Mouse (Mus musculus): ENCODE data around the gene Mettl22.

Gene Mettl22

GRCm38 (mm10) chr16:8509894-8510293 is 39.3 kb downstream of the Mettl22 start:
- DNase-seq (ENCODE audit: low spot score in 2 of 2): no peak

- DNase-seq (ENCODE audit: low spot score in 2 of 2): no peak
Measured at GRCm38 (mm10) chr16:8512830-8513229, 42.2 kb downstream of the Mettl22 start.

DNA sequence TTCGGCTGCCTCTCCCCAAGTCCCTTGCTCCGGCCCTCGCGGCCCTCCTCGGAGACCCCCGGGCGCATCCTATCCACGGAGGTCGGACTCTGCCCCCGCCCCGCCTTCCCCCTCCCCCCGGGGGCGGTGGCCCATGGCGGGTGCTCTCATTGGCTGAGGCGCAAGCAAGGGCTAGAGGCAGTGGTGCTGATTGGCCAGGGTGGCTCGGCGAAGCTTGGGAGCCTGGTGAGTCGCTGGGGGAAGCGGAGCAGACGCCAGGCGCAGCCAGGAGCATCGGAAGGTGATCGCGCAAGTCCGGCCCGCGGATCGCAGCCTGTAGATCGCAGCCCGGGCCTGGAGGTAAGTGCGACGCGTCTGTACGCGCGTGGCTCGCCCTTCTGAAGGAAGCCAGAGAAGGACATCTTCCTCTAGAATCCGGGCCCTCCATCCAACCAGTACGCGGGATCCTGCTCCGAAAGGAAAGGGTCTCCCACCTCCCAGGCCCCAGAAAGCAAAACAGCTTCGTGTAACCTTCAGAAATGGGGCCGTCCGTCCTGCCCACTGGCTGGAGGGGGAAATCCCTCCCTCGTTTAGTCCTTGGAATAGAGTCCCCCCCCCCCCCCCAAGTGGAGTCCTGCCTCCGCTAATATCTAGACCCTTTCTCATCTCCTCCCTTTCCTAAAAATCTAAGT is 42.8 kb downstream of the Mettl22 start, which contains the start of gene Abat:
TSS of gene Abat (plus strand) at position 194 of the 671 bp plus-strand sequence.
- DNase-seq (ENCODE audit: low spot score in 2 of 2): peak; percentile 17 to 25

- DNase-seq (ENCODE audit: low spot score in 2 of 2): no peak
Measured at GRCm38 (mm10) chr16:8514180-8514579, 43.6 kb downstream of the Mettl22 start.

DNA sequence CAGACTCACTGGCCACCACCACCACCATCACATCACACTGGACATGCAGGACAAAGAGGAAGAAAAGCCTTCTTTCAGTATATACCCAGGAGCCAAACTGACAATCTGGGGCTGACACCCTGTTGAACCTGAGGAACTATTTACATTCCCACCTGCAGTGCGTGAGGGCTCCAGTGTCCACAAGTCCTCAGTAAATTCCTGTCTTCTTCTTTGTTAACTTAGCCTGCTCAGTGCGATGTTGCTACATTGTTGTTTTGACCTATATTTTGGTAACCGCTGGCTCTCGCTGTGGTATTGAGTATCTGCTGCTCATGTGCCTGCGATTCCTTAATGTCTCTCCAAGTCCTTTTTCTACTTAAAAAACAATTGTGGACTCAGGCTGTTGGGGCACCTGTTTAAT is 49.9 kb downstream of the Mettl22 start:
- no peak for DNase-seq (ENCODE audit: low spot score in 2 of 2)

GRCm38 (mm10) chr16:8521322-8521721 is 50.7 kb downstream of the Mettl22 start:
- no peak for DNase-seq (ENCODE audit: low spot score in 2 of 2)

DNA sequence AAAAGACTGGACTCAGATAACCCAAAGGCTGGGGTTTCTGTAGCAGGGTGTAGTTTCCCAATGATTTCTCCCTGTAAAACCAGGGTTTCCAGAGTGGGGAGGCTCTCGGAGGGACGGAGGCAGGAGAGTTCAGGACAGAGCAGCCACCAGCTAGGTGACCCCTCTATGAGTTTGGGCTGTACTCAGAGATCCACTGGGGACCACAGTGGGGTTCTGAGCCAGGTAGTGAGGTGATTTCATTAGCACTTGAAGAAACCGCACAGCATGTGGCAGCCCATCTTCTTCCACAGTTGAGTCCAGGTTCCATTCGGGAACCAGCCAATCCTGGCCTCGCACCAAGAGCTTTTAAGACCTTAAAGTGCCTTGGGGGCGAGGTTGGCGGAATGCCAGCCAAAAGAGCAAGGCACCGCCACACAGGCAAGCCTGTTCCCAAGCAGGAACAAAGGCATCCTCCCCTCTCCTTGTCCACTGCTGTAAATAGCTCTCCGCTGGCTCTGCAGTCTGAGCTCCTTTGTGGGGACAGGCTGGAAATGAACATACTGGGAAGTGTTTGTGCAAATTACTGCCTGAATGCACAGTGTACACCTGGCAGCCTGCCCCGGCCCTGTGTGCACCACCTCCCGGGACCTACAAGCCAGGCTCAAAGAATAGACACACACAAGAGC is 53.0 kb downstream of the Mettl22 start:
- DNase-seq (ENCODE audit: low spot score in 2 of 2): no peak

DNA sequence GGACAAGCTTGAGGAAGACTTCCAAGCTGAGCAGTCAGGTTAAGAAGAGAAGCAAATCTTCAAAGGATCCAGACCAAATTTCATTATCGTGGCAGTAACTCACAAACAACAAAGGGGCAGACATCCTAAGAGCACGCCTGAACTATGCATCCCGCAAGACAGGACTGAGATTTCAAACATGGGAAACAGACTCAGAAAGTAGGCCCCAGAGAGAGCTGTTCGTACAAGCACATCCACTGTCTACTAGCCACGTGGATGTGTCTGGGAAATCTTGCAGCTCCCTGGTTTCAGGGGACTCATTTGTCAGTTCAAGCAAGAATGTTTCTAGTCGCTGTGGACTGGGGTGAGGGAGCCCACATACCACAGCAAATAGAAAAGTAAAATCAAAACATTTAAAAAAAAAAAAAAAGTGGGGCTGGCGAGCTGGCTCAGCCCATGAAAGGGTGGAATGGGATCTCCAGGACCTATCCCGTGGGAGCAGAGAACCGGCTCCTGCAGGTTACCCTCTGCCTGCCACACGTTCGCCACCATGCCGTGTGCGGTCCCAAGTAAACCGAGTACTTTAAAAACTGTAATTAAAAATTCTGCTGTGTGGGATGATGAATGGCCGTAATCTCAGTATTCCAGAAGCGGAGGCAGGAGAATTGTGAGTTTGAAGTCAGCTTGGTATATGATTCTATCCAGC is 53.7 kb downstream of the Mettl22 start:
- DNase-seq (ENCODE audit: low spot score in 2 of 2): no peak

DNA sequence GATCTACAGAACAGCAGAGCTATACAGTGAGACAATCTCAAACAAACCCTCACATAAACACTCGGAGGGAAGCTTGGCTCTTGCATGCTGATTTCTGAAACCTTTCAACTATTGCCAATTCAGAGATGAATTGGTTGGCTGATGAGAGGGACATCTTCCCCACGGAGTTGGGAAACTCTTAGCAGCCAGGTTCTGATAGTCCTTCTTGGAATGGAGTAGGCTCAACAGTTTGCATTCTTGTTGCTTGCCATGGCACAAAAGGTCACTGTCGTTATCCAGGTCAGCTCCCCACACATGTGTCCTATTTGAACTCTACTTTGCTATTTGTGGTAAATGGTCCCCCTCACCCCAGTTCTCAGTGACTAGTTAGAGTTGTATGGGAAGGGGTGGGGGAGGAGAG is 54.7 kb downstream of the Mettl22 start:
- no peak for DNase-seq (ENCODE audit: low spot score in 2 of 2)

GRCm38 (mm10) chr16:8525877-8526276 is 55.3 kb downstream of the Mettl22 start:
- DNase-seq (ENCODE audit: low spot score in 2 of 2): no peak

DNA sequence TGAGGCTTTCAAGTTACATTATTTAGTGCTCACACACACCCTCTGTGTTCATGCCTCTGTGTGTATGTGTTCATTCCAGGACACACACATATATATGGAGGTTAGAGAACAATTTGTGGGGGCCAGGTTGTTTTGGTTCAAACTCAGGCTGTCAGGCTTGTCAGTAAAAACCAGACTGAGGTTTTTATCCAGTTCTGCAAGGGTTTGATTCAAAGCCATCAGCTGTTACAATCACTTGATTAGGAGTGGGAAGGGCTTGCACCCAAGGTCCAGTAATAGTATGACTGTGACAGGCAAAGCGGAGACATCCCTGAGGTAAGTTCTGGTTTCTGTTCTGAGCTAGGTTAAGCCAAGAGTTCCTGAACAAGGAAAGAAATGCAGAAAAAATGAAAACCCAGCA is 58.8 kb downstream of the Mettl22 start:
- DNase-seq (ENCODE audit: low spot score in 2 of 2): no peak

- DNase-seq (ENCODE audit: low spot score in 2 of 2): no peak
Measured at GRCm38 (mm10) chr16:8530018-8530417, 59.4 kb downstream of the Mettl22 start.

DNA sequence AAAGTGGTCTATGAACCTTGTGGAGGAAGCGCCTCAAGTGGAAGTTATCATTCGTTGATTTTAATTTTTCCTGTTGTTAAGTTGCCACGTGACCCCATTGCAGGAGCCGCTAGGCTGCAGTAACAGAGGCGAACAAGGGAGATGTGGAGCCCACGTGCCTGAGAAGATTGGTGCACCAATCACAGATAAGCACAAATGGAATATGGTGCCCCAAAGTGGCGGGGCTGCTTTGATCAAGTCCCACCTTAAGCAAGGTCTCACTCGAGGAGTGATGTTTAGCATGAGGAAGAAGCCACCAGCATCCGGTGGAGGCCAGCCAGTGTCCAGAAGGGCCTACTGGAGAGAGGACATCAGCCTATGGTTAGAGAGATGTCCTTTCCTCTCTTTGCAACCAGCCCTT is 61.9 kb downstream of the Mettl22 start:
- DNase-seq (ENCODE audit: low spot score in 2 of 2): no peak

DNA sequence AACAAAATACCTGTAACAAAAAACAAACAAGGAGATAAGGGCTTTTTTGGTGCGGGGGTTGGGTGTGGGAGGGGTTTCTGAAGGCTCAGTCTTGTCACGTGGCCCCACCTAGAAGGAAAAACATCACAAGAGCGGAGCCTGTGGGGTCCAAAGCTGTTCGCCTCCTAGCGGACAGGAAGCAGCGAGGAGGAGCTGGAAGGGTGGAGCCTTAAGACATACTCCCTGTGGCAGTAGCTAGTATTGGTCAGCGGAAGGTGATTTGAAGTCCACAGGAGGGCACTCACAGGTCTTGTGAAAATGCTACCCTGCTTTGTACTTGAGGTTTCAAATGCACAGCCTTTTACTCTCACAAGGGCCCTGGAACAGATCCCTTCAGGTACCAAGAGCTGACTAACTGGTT is 62.3 kb downstream of the Mettl22 start:
- no peak for DNase-seq (ENCODE audit: low spot score in 2 of 2)

DNA sequence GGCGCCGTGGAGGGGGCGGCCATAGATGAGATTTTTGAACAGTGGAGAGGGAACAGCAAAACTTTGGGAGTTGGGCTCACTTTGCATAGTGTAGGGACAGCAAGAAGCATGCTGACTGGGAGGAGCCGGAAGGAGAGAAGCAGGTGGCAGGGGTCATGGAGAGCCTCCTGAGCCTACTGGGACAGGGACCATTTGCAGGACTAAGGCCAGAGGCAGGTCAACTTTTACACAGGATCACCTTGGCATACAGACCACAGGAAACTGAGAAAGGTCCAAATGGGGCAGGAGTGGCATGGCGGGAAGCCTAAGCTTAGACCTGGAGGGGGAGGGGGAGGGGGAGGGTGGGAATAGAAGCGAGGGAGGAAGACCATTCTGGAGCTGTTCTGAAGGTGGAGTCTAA is 62.9 kb downstream of the Mettl22 start:
- no peak for DNase-seq (ENCODE audit: low spot score in 2 of 2)

DNA sequence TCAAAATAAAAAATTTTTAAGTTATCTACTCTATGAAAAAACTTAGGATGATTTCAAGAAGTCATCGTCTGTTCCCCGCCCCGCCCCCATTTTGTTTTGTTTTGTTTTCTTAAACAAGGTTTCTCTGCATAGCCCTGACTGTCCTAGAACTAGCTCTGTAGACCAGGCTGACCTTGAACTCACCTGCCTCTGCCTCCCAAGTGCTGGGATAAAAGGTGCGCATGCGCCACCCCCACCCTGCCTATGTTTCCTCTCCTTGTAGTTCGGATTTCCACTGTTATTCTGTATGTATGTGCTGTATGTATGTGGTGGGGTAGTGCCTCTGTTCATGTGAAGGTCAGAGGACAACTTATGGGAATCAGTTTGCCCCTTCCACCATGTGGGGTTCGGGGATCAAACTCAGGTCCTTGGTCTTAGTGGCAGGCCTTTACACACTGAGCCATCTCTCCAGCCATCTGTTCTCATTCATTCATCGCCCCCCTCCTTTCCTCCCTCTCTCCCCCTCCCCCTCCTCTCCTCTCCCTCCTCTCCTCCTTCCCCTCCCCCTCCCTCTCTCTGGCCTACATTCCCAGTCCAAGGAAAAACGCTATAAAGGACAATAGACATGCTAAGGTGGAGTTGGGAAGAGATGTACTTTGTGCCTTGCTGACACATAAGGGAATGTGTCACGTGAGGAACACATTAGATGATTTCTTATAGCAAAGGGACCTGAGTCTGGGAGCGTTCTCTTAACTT is 64.0 kb downstream of the Mettl22 start:
- DNase-seq (ENCODE audit: low spot score in 2 of 2): no peak

DNA sequence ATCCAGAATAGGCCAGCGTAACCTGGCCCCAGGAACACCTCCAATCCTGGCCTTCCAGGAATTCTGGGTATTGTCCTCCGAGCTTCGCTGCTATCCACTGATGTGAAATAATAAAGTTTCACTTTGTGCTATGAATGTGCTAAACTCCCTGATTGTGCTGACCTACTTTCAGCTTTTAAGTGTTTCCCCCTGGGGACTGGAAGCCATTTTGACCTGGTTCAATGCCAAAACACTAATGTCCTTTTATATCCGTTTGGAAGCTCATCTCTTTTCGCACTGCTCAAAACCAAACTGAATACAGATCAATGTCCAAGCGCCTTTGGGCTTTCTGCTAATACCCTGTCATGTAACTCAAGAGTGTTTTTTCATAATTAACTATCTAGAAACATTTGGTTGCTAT is 64.8 kb downstream of the Mettl22 start:
- DNase-seq (ENCODE audit: low spot score in 2 of 2): no peak

DNA sequence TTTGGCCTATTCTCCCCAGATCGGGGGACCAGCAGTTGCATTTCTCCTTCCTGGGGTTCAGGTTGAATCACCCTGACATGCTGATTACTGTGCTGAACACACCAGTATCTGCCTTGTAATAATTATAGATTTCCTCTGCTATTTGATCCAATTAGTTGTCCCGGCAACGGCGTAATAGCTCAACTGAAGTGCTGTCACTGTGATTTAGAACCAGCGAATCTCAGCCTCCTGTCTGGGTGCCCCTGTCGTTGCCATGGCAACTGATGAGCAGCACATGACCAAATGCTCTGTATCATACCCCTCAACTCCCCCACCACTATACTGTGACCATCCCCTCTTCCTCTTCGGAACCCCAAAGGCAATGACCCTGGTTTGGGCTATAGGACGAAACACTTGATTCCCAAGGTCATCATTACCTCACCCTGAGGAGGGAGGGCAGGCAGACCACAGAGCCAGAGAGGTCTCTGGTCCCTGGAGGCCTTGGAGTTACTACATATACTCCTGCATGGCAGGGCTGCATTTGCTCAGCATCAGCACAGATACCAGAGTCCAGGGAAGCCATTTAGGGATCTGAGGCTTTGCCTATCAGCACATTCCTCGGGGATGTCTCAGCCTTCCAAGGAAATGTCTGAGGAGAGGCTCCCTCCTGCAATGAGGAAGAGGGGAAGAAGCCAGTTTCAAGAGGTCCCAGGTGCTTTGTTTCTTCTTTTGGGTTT is 68.7 kb downstream of the Mettl22 start:
- no peak for DNase-seq (ENCODE audit: low spot score in 2 of 2)
